Mouse (Mus musculus) bone marrow, adult 2 months (tissue): Measurements from ENCODE around the gene March10. TPM values are rescaled to one million over a fixed set of nuclear protein-coding genes. Genes with fewer than 3 reads are reported as not detected.

ENCODE experiments used
- H3K27ac ChIP-seq: fragments of 200-500 bp; 2 replicates; pipeline ENCODE4 v1.5.1; 2012; ENCODE audit warnings: low read depth, mild to moderate bottlenecking, control low read depth, inconsistent platforms, low read length; ENCODE audit not compliant: control insufficient read depth, poor library complexity, insufficient read depth
- H3K4me1 ChIP-seq: fragments of 200-500 bp; 2 replicates; pipeline ENCODE4 v1.6.1; 2011; ENCODE audit warnings: low read length; ENCODE audit not compliant: control insufficient read depth, insufficient read depth
- H3K4me3 ChIP-seq: fragments of 200-500 bp; replicated peaks from 2 replicates; pipeline ENCODE3; 2011; ENCODE audit warnings: mild to moderate bottlenecking, low read depth, low read length, control low read depth; ENCODE audit not compliant: control insufficient read depth
- CTCF ChIP-seq: fragments of 200-500 bp; IDR thresholded peaks from 2 replicates; pipeline ENCODE4 v1.5.1; 2011; ENCODE audit warnings: low read length, control low read depth; ENCODE audit not compliant: control insufficient read depth, insufficient read depth
- POLR2A ChIP-seq: fragments of 200-500 bp; IDR thresholded peaks from 2 replicates; pipeline ENCODE4 v1.6.1; 2011; ENCODE audit warnings: low read depth, mild to moderate bottlenecking, control low read depth, low read length, borderline replicate concordance; ENCODE audit not compliant: control insufficient read depth
- WGBS: fragments of 180-500 bp; shearing (Covaris S2); methylation state at CpG from one replicate; pipeline ENCODE4 v1.1.7; 2018; 5-methylcytosine and 5-hydroxymethylcytosine counted together
- polyA plus RNA-seq: library from polyadenylated mRNA; stranded (reverse); fragments of >200 nt; gene quantifications from 2 replicates; pipeline ENCODE4 v1.2.4, GENCODE M21; 2011; ENCODE audit warnings: low replicate concordance; ENCODE audit not compliant: missing spikeins, insufficient read depth, insufficient read length

March10 gene
- polyA plus RNA-seq, 1 experiment, result not detected

GRCm38 (mm10) chr11:105469091-105469507 lies 12.6 kb upstream of the March10 start:
- Histone ChIP-seq H3K4me3 (no peak overlapping the region), H3K4me1 (no peaks in the 10 kb centered on the region), H3K27ac (no peak overlapping the region)
- WGBS, result 46% methylated on average over 8 of the region's 8 CpGs
- TF ChIP-seq POLR2A, result no peak
- TF ChIP-seq CTCF, result no peak

- H3K4me3 ChIP-seq, result no peak overlapping the region
- no peaks in the 10 kb centered on the region for H3K4me1 ChIP-seq
- no peak overlapping the region for H3K27ac ChIP-seq
- WGBS, result 82% methylated on average over 5 of the region's 5 CpGs
- no peak for TF ChIP-seq POLR2A
- no peak for TF ChIP-seq CTCF
These were observed 11.9 kb upstream of the March10 start for GRCm38 (mm10) chr11:105468436-105468835.

GRCm38 (mm10) chr11:105467816-105468215 lies 11.3 kb upstream of the March10 start:
- H3K4me3 ChIP-seq, result no peak overlapping the region
- WGBS, result 72% methylated on average over 3 of the region's 3 CpGs
- TF ChIP-seq CTCF, result no peak
- TF ChIP-seq POLR2A, result no peak
- H3K27ac ChIP-seq, result no peak overlapping the region
- no peaks in the 10 kb centered on the region for H3K4me1 ChIP-seq

- Histone ChIP-seq H3K4me1 (no peaks in the 10 kb centered on the region), H3K27ac (no peak overlapping the region), H3K4me3 (no peak overlapping the region)
- TF ChIP-seq CTCF, result no peak
- no peak for TF ChIP-seq POLR2A
- 30% methylated on average over 9 of the region's 9 CpGs for WGBS
These were observed 10.7 kb upstream of the March10 start for GRCm38 (mm10) chr11:105467266-105467665.

GRCm38 (mm10) chr11:105466756-105467155 lies 10.2 kb upstream of the March10 start:
- no peaks in the 10 kb centered on the region for H3K4me1 ChIP-seq
- no peak for TF ChIP-seq CTCF
- TF ChIP-seq POLR2A, result no peak
- no peak overlapping the region for H3K27ac ChIP-seq
- no peak overlapping the region for H3K4me3 ChIP-seq
- WGBS, result 2% methylated on average over 4 of the region's 4 CpGs

DNA sequence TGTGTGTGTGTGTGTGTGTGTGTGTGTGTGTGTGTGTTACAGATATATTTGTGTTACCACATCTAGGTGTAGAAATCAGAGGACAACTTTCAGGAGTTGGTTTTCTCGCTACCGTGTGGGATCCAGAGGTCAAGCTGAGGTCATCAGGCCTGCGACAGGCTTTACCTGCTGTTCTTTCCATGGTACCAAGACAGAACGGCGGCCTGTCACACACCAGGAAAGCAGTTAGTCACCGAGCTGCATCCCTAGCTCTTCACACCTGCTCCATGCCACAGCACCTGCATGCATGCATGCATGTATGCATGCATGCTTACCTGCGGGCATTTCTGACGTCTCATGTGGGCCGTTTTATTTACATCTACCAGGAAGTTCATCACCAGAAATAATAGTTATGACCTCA lies 9.0 kb upstream of the March10 start:
- Histone ChIP-seq H3K4me3 (no peak overlapping the region), H3K4me1 (no peaks in the 10 kb centered on the region), H3K27ac (no peak overlapping the region)
- 80% methylated on average over 9 of the region's 9 CpGs for WGBS
- TF ChIP-seq POLR2A, result no peak
- no peak for TF ChIP-seq CTCF

DNA sequence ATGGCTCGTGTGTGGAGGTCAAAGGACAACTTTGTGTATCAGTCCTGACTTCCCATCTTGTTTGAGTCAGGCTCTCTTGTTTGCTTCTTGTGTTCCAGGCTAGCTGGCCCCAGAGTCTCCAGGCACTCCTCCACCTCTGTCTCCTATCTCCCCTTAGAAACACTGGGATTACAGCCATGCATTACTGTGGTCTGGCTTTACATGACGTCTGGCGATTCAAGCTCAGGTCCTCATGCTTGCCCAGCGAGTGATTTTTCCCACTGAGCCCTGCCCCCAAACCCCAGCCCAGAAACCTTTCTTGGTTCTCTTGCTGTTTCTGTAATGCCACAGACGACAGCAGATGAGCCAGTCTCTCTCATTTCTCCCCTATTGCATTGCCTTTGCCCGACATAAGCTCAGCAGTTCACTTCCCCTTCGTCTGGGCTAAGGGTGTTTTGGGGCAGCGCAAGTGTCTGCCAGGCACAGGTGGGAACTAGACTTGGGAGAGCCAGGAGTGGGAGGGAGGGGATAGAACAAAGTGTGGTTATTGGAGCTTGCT lies 8.0 kb upstream of the March10 start:
- no peak overlapping the region for H3K27ac ChIP-seq
- WGBS, result 44% methylated on average over 8 of the region's 8 CpGs
- H3K4me1 ChIP-seq, result no peaks in the 10 kb centered on the region
- no peak overlapping the region for H3K4me3 ChIP-seq
- TF ChIP-seq POLR2A (no peak), CTCF (no peak)

GRCm38 (mm10) chr11:105459900-105460299 lies 3.4 kb upstream of the March10 start:
- Histone ChIP-seq H3K4me1 (no peaks in the 10 kb centered on the region), H3K4me3 (no peak overlapping the region), H3K27ac (no peak overlapping the region)
- TF ChIP-seq POLR2A (no peak), CTCF (no peak)
- WGBS, result 46% methylated on average over 5 of the region's 5 CpGs

- 70% methylated on average over 7 of the region's 7 CpGs for WGBS
- no peak overlapping the region for H3K4me3 ChIP-seq
- H3K4me1 ChIP-seq, result no peaks in the 10 kb centered on the region
- H3K27ac ChIP-seq, result no peak overlapping the region
- TF ChIP-seq POLR2A (no peak), CTCF (no peak)
These were observed 506 bp upstream of the March10 start for GRCm38 (mm10) chr11:105457041-105457440.
